Mouse (Mus musculus): ENCODE data around the gene Itpkb. TPM values are rescaled to one million over a fixed set of nuclear protein-coding genes. Genes with fewer than 3 reads are reported as not detected.
"Not testable (repeated sequence)": the region's sequence is repeated elsewhere in the genome, so short reads cannot be mapped to it uniquely, and the experiment has no call there.

The Itpkb gene
- polyA plus RNA-seq, 1 experiment from 2014 or later, result 6.9 TPM

DNA sequence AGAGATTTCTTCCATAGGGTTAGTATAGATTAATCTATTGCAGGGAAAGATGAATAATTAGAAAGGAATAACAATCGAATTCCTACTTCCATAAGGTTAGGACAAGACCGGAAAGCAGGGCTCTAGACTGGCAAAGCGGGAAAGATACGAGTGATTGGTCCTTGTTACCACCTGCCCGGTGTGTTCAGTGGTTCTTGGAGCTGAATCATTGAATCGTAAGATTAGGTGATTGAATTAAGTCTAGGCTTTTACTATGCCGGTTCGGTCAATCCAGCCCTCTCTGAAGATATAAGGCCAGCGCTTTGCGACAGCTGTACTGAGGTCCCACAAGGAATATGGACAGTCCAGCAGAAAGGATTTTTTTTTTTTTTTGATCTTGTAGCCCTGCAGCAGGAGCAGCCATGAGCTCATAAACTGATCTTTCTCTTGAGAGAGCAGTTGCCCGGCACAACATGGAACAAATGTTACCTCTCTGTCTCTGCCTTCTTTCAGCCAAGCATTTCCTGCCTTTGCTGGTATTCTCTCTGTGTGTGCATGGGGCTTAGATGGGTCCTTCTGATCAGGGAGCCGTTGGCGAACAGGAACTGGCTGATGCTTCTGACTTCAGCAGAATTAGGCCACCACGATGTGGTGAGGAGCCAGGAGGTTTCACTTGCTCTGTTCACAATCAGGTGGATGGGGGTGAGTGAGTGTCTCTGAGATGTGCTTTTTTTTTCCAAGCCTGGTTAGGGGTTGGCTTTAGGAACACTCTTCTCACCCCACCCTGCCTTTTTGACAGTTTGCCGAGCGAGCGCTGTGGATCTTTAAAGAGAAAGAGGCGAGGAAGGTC, 35.9 kb downstream of the Itpkb start:
- H3K27me3 ChIP-seq (replicated peaks), result no peaks in the 10 kb centered on the region
- 59% methylated on average over 18 of the region's 18 CpGs for WGBS
- H3K4me2 ChIP-seq (replicated peaks), result peak overlapping the region; percentile 77
- ATAC-seq, result no peak
- H3K4me3 ChIP-seq (replicated peaks), result no peak overlapping the region
- no peaks in the 10 kb centered on the region for H3K36me3 ChIP-seq
- H3K9me3 ChIP-seq, result no peaks in the 10 kb centered on the region
- peaks cover 39% of the 10 kb centered on the region for H3K4me1 ChIP-seq (replicated peaks)
- no peak overlapping the region for H3K27ac ChIP-seq
- no peak overlapping the region for H3K9ac ChIP-seq

DNA sequence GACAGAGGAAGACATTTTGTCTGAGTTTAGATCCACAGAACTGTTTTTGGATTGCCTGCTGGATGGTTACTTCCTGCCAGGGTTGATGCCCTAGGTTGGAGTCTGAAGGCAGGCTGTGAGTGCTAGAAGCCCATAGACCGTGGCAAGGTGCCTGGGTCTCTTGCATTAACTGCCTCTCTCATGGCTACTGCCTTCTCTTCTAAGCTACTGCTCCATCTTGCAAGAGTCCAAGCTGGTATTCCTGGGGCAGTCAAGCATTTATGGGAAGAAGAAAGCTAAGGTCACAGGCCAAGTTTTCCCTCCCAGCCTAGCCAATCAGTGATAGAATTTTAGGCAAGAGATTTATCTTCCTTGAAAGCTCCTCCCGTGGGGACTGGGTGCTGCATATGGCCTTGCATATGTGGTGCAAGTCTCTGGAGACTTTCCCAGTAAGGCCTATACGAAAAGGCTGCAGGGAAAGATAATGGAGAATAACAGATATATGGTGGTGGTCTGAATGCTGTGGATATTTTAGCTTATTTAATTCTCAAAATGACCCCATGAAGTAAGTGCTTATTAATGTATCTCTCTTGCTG, 36.8 kb downstream of the Itpkb start:
- Histone ChIP-seq H3K9me3 (no peaks in the 10 kb centered on the region), H3K36me3 (no peaks in the 10 kb centered on the region), H3K4me1 (replicated peaks) (peaks cover 44% of the 10 kb centered on the region), H3K27me3 (replicated peaks) (no peaks in the 10 kb centered on the region), H3K4me2 (replicated peaks) (no peak overlapping the region), H3K9ac (no peak overlapping the region), H3K27ac (peak overlapping the region; percentile 33; the same call in 1 of the 2 replicates), H3K4me3 (replicated peaks) (no peak overlapping the region)
- ATAC-seq, result no peak
- 63% methylated on average over 3 of the region's 3 CpGs for WGBS

DNA sequence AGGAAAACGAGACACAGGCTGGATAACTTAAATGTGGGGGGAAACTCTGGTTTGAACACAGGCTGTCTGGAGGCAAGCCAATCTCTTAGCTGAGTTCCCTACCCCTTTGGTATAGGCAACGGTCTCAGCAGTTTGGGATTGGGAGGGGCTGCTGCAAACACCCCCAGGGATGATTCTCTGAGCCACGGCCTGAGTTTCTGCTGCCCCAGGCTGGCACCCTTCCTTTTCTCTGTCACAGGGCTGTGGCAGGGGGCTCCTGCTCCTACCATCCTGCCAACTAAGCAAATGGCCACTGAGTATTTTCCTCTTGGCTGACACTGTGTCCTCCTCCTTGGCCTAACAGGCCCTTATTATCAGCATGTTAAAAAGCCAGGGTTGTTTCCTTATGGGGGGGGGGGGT, 37.3 kb downstream of the Itpkb start:
- Histone ChIP-seq H3K4me1 (replicated peaks) (peaks cover 44% of the 10 kb centered on the region), H3K27ac (no peak overlapping the region)

DNA sequence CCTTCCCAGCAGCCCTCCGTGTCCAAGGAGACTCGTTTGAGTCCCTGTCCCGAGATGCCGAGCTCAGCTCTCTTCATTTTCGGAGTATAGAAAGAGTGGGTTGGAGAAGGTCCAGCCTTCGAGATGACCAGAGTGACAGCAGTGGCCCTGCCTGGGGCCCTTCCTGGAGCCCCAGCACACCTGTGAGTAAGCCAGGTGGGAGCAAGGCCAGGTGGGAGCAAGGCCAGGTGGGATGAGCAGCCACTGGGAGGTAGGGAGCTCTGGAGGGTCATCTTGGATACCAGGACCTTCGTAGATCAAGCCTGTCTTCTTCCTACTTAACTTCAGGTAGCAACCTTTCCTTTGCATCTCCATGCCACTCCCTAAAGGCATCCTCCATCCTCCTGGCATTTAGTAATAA, 37.8 kb downstream of the Itpkb start:
- no peaks in the 10 kb centered on the region for H3K36me3 ChIP-seq
- H3K27me3 ChIP-seq (replicated peaks), result no peaks in the 10 kb centered on the region
- H3K9ac ChIP-seq, result no peak overlapping the region
- no peak overlapping the region for H3K4me3 ChIP-seq (replicated peaks)
- ATAC-seq, result no peak
- no peaks in the 10 kb centered on the region for H3K9me3 ChIP-seq
- WGBS, result 78% methylated on average over 7 of the region's 7 CpGs
- no peak overlapping the region for H3K4me2 ChIP-seq (replicated peaks)
- H3K4me1 ChIP-seq (replicated peaks), result peaks cover 42% of the 10 kb centered on the region
- no peak overlapping the region for H3K27ac ChIP-seq

More for the DNA sequence above, 37.3 kb downstream of the Itpkb start:
- no peak for ATAC-seq
- H3K27me3 ChIP-seq (replicated peaks), result no peaks in the 10 kb centered on the region
- no peak overlapping the region for H3K4me2 ChIP-seq (replicated peaks)
- no peak overlapping the region for H3K9ac ChIP-seq
- H3K4me3 ChIP-seq (replicated peaks), result no peak overlapping the region
- no peaks in the 10 kb centered on the region for H3K36me3 ChIP-seq
- no peaks in the 10 kb centered on the region for H3K9me3 ChIP-seq
- WGBS, result 46% methylated on average over 3 of the region's 3 CpGs

DNA sequence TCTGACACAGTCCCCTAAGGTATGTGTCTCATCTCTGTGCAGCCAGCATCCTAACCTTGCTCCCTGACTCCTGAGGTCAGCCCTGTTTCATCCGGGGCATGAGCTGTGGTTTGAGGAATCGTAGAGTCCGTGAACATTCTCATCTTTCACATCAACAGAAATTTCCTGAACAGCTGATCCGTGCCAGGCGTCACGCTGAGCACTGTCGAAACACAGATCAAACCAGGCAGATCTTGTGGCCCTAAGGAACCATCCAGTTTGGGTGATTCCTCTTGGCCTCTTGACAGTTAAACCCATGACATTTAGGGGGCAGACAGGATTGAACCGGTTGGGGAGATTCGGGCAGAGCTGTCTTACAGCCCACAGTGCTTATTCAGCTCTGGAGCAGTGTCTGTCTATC, 38.4 kb downstream of the Itpkb start:
- no peak overlapping the region for H3K4me3 ChIP-seq (replicated peaks)
- no peaks in the 10 kb centered on the region for H3K36me3 ChIP-seq
- no peak overlapping the region for H3K4me2 ChIP-seq (replicated peaks)
- peaks cover 43% of the 10 kb centered on the region for H3K4me1 ChIP-seq (replicated peaks)
- ATAC-seq, result no peak
- no peaks in the 10 kb centered on the region for H3K27me3 ChIP-seq (replicated peaks)
- WGBS, result 65% methylated on average over 9 of the region's 9 CpGs
- no peak overlapping the region for H3K27ac ChIP-seq
- H3K9me3 ChIP-seq, result no peaks in the 10 kb centered on the region
- H3K9ac ChIP-seq, result no peak overlapping the region

DNA sequence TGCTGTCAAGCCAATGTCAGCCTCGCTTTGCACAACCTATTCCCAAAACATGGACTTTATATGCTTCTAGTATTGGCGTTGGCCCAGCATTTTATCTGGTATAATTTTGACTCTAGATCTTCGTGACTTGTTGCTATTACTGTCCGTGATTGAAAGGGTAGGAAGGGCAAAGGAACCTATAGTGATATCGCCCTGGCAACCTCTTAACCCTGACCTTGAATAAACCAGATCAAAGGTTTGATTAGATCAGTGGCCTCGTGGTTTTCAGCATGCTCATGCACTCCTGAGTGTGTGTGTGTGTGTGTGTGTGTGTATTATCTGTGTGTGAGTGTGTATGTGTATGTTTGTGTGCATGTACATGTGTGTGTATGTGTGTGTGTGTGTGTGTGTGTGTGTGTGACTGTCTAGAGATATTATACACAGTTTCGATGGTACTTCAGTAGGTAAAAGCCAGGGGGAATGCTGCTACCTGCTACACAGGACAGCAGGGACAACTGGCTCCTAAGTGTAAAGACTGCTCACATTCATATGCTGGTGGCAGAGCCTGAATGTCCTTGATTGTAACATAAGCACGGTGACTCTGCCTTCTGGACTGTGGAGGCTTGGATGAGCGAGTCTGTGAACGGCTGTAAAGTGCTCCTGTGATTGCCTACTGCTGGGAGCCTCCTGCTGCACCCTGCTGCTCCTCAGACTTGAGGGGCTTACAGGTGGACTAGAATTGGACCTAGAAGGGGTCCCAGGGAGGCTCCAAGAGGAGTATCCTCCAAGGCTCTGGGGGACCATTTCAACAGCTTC, 40.8 kb downstream of the Itpkb start:
- Histone ChIP-seq H3K4me1 (replicated peaks) (peaks cover 36% of the 10 kb centered on the region), H3K36me3 (no peaks in the 10 kb centered on the region), H3K9me3 (no peaks in the 10 kb centered on the region), H3K4me3 (replicated peaks) (no peak overlapping the region), H3K27ac (no peak overlapping the region), H3K4me2 (replicated peaks) (no peak overlapping the region), H3K27me3 (replicated peaks) (no peaks in the 10 kb centered on the region), H3K9ac (no peak overlapping the region)
- WGBS, result 62% methylated on average over 10 of the region's 10 CpGs
- ATAC-seq, result no peak

DNA sequence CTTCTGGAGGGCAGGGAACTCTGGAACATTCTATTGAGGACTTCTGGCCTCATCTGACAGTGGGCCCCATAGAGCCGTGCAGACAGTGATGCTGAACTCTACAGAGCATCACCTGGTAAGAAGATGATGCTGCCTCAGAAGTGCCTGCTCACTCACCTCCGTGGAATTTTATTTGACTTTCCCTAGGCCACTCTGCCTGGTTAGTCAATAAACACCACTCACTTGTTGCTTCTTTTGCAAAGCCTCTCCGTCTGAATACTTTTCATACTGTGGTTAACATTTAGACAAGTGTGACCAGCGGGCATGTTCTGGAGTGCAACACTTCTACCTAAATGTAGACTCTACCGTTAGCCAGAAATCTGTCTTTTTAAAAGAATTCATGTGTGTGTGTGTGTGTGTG, 42.0 kb downstream of the Itpkb start:
- H3K4me1 ChIP-seq (replicated peaks), result peaks cover 30% of the 10 kb centered on the region
- not testable (repeated sequence) for H3K4me2 ChIP-seq (replicated peaks); H3K27me3 ChIP-seq (replicated peaks); ATAC-seq; H3K9me3 ChIP-seq; H3K4me3 ChIP-seq (replicated peaks); H3K9ac ChIP-seq; H3K27ac ChIP-seq; H3K36me3 ChIP-seq
- WGBS, result 61% methylated on average over 5 of the region's 5 CpGs

DNA sequence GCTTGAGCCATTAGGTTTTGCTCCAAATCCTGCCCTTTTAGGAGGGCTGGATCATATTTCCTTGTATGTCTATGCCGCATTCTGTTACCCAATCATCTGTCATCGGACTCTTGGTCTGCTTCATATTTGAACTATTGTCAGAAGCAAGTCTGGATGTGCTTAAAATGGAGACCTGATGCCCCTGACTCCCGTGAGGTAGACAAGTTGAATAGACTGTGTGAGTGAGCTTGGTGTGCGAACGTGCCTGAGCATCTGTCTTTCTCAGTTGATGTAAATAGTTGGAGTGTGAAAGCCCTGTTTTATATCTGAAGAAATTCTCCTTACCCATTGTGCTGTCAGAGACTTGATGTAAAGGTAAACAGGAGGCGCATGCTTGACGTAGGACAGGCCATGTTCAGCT, 46.3 kb downstream of the Itpkb start:
- no peak for ATAC-seq
- WGBS, result 39% methylated on average over 7 of the region's 7 CpGs
- Histone ChIP-seq H3K4me3 (replicated peaks) (no peak overlapping the region), H3K36me3 (no peaks in the 10 kb centered on the region), H3K27me3 (replicated peaks) (no peaks in the 10 kb centered on the region), H3K27ac (peak overlapping the region; percentile 18; the same call in 1 of the 2 replicates), H3K9ac (no peak overlapping the region), H3K4me1 (replicated peaks) (peaks cover 12% of the 10 kb centered on the region), H3K4me2 (replicated peaks) (no peak overlapping the region), H3K9me3 (no peaks in the 10 kb centered on the region)

DNA sequence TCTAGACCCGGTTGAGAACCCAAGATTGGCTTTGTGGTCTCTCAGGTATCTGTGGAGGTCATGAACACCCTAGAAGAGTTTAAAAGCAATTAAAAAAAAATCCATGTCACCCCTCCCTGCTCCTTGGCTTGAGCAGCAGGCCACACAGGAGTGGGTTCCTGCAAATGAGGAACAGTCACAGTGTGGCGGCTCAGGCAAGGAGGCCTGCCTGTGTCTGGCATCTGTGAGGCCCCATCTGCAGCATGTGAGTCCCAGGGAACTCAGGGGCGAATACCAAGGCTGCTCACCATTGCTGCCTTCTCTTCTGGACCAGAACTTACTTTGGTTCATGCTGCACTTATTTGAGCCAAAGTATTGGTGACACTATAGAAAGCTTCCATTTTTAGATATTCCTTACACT, 49.3 kb downstream of the Itpkb start:
- H3K9me3 ChIP-seq, result no peaks in the 10 kb centered on the region
- ATAC-seq, result no peak
- H3K4me3 ChIP-seq (replicated peaks), result no peak overlapping the region
- no peak overlapping the region for H3K9ac ChIP-seq
- WGBS, result 79% methylated on average over 3 of the region's 3 CpGs
- no peak overlapping the region for H3K4me2 ChIP-seq (replicated peaks)
- H3K4me1 ChIP-seq (replicated peaks), result peaks cover 15% of the 10 kb centered on the region
- no peaks in the 10 kb centered on the region for H3K27me3 ChIP-seq (replicated peaks)
- no peaks in the 10 kb centered on the region for H3K36me3 ChIP-seq
- no peak overlapping the region for H3K27ac ChIP-seq

DNA sequence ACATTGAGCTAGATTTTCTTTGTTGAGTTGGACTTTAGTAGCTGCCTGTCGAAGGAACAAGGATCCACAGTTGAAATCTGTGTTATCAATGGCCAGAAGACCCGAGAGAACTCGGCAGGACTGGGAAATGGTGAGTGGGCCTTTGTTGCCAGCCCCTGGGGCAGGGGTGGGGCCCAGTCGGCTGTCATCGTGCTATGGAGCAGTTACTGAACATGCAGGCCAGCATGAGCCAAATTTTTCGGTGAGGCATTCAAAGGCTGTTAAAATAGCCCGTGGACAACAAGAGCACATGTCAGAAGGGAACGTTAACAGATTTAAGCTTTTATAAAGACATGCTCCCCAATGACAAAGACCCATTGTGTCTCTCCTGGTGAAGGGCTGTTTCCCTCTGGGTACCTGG, 52.1 kb downstream of the Itpkb start:
- H3K4me1 ChIP-seq (replicated peaks), result peaks cover 12% of the 10 kb centered on the region
- H3K27ac ChIP-seq, result no peak overlapping the region
- WGBS, result 56% methylated on average over 8 of the region's 8 CpGs
- no peak overlapping the region for H3K9ac ChIP-seq
- no peaks in the 10 kb centered on the region for H3K36me3 ChIP-seq
- H3K4me2 ChIP-seq (replicated peaks), result no peak overlapping the region
- ATAC-seq, result no peak
- no peaks in the 10 kb centered on the region for H3K9me3 ChIP-seq
- no peak overlapping the region for H3K4me3 ChIP-seq (replicated peaks)
- no peaks in the 10 kb centered on the region for H3K27me3 ChIP-seq (replicated peaks)

DNA sequence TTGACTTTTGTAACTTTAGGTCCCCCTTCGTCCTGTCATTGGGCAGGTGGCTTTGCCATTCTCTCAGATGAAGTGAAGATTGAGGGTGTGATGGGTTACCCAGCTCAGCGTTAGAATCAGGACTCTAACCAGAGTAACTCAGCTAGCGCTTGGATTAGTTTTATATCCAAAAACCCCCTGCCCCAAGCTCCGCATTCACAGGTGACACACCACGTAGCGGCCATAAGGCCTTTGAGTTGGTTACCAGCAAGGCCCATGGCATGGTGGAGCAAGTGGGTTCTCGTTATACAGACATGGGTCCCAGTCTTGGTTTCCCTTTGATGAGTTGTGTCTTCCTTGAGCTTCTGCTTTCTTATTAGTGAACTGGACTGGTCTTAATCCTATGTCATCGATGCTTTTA, 53.6 kb downstream of the Itpkb start:
- Histone ChIP-seq H3K4me3 (replicated peaks) (no peak overlapping the region), H3K4me1 (replicated peaks) (peaks cover 18% of the 10 kb centered on the region), H3K9me3 (no peaks in the 10 kb centered on the region), H3K36me3 (no peaks in the 10 kb centered on the region), H3K4me2 (replicated peaks) (no peak overlapping the region), H3K9ac (no peak overlapping the region), H3K27me3 (replicated peaks) (no peaks in the 10 kb centered on the region), H3K27ac (no peak overlapping the region)
- no peak for ATAC-seq
- WGBS, result 91% methylated on average over 8 of the region's 8 CpGs

DNA sequence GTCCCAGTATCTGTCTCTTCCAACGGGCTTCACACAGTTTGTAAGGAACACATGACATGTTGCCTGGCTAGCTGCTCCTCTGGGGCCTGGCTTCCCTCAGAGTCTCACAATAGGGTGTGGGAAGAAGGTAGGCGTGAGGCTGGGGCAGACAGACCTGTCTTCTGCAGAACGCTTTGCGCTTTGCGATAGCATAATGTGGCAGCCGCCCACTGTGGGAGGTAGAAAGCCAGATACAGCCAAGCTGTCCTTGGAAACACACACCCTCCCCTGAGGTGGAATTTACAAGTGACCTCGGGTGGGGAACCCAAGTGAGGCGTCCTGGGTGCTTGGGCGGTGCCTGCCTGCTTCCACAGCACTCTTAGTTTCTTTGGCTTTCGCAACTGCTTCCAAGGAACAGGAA, 54.2 kb downstream of the Itpkb start:
- no peak for ATAC-seq
- Histone ChIP-seq H3K4me1 (replicated peaks) (peaks cover 18% of the 10 kb centered on the region), H3K36me3 (no peaks in the 10 kb centered on the region), H3K27ac (peak overlapping the region; percentile 61), H3K4me3 (replicated peaks) (no peak overlapping the region), H3K27me3 (replicated peaks) (no peaks in the 10 kb centered on the region), H3K4me2 (replicated peaks) (peak overlapping the region; percentile 23; the same call in 1 of the 2 replicates), H3K9me3 (no peaks in the 10 kb centered on the region), H3K9ac (no peak overlapping the region)
- 43% methylated on average over 10 of the region's 10 CpGs for WGBS
